Mouse (Mus musculus): Measurements from ENCODE around the gene Aig1. TPM values are rescaled to one million over a fixed set of nuclear protein-coding genes. Genes with fewer than 3 reads are reported as not detected.

Aig1 gene
- not detected in 2 replicates for total RNA-seq (2012; rRNA removed)
- polyA plus RNA-seq (2012; ENCODE audit: insufficient read depth in 1 of 2, insufficient read length in 2 of 2, low read depth in 1 of 2, low replicate concordance in 2 of 2, missing spikeins in 1 of 2) = under 1 TPM in 1 of 2 experiments, not detected in 1; 0.13 TPM

GRCm38 (mm10) chr10:13868371-13869321 is at the start of gene Aig1:
TSS of gene Aig1 (minus strand) at chr10:13868980.
- no peak within 1 kb of the TSS for H3K4me3 ChIP-seq (ENCODE audit: control insufficient read depth in 1 of 2, insufficient read depth in 1 of 2, low read depth in 2 of 2, low read length in 2 of 2)
- H3K79me2 ChIP-seq (ENCODE audit: control insufficient read depth, insufficient read depth, low read length, poor library complexity) = no peaks in the 10 kb centered on the region
- no peak within 1 kb of the TSS for H3K27ac ChIP-seq (ENCODE audit: control insufficient read depth, low read depth, low read length)
- no peaks in the 10 kb centered on the region for H3K9me3 ChIP-seq (replicated peaks; ENCODE audit: insufficient read depth, low read length)
- no peaks in the 10 kb centered on the region for H3K4me1 ChIP-seq (ENCODE audit: control insufficient read depth in 1 of 2, insufficient read depth in 2 of 2, low read length in 2 of 2)
- TF ChIP-seq ZC3H11A (IDR thresholded peaks at IDR 0.05; ENCODE audit: low read depth, low read length) (no peak), ZNF384 (IDR thresholded peaks at IDR 0.05; ENCODE audit: low read depth, low read length) (no peak), CTCF (IDR thresholded peaks at IDR 0.05 in 2 of 3, conservative IDR thresholded peaks at IDR 0.05 in 1 of 3; ENCODE audit: control insufficient read depth in 1 of 3, insufficient read depth in 1 of 3, low read depth in 2 of 3, low read length in 3 of 3, poor library complexity in 1 of 3, severe bottlenecking in 1 of 3) (no peak), TCF12 (IDR thresholded peaks at IDR 0.05; ENCODE audit: low read depth, low read length) (no peak), USF2 (IDR thresholded peaks at IDR 0.05; ENCODE audit: borderline replicate concordance in 1 of 2, insufficient read depth in 1 of 2, low read depth in 1 of 2, low read length in 2 of 2) (no peak), RCOR1 (IDR thresholded peaks at IDR 0.05; ENCODE audit: low read depth, low read length) (no peak), KAT2A (conservative IDR thresholded peaks at IDR 0.05; ENCODE audit: low read depth, low read length) (no peak), JUND (IDR thresholded peaks at IDR 0.05; ENCODE audit: low read depth, low read length) (no peak), ZKSCAN1 (IDR thresholded peaks at IDR 0.05; ENCODE audit: low read depth, low read length) (no peak)
- H3K9ac ChIP-seq (ENCODE audit: control insufficient read depth, low read depth, low read length, poor library complexity, severe bottlenecking) = no peak within 1 kb of the TSS
- DNase-seq (ENCODE audit: low read depth, low spot score) = no peak
- no peaks in the 10 kb centered on the region for H3K27me3 ChIP-seq (ENCODE audit: control insufficient read depth in 1 of 2, insufficient read depth in 2 of 2, low read length in 2 of 2)
- no peaks in the 10 kb centered on the region for H3K36me3 ChIP-seq (ENCODE audit: control insufficient read depth in 1 of 2, insufficient read depth in 2 of 2, low read length in 2 of 2)

- DNase-seq (ENCODE audit: low read depth, low spot score) = no peak
- H3K27me3 ChIP-seq (ENCODE audit: control insufficient read depth in 1 of 2, insufficient read depth in 2 of 2, low read length in 2 of 2) = no peaks in the 10 kb centered on the region
- H3K36me3 ChIP-seq (ENCODE audit: control insufficient read depth in 1 of 2, insufficient read depth in 2 of 2, low read length in 2 of 2) = no peaks in the 10 kb centered on the region
These were observed 48.0 kb upstream of the Aig1 start for GRCm38 (mm10) chr10:13916645-13917342.

More at GRCm38 (mm10) chr10:13916645-13917342, 48.0 kb upstream of the Aig1 start:
- no peaks in the 10 kb centered on the region for H3K79me2 ChIP-seq (ENCODE audit: control insufficient read depth, insufficient read depth, low read length, poor library complexity)
- no peaks in the 10 kb centered on the region for H3K4me1 ChIP-seq (ENCODE audit: control insufficient read depth in 1 of 2, insufficient read depth in 2 of 2, low read length in 2 of 2)
- H3K4me3 ChIP-seq (ENCODE audit: control insufficient read depth in 1 of 2, insufficient read depth in 1 of 2, low read depth in 2 of 2, low read length in 2 of 2) = no peak overlapping the region
- no peak overlapping the region for H3K9ac ChIP-seq (ENCODE audit: control insufficient read depth, low read depth, low read length, poor library complexity, severe bottlenecking)
- H3K9me3 ChIP-seq (replicated peaks; ENCODE audit: insufficient read depth, low read length) = no peaks in the 10 kb centered on the region
- TF ChIP-seq E2F4 (IDR thresholded peaks at IDR 0.05; ENCODE audit: borderline replicate concordance, low read depth, low read length) (no peak), MEF2A (IDR thresholded peaks at IDR 0.05; ENCODE audit: extremely low read depth, insufficient replicate concordance, low read depth, low read length, poor library complexity, severe bottlenecking) (no peak), POLR2A (IDR thresholded peaks at IDR 0.05; ENCODE audit: control insufficient read depth in 1 of 2, insufficient read depth in 1 of 2, low read depth in 1 of 2, low read length in 2 of 2, poor library complexity in 1 of 2) (no peak), HCFC1 (IDR thresholded peaks at IDR 0.05; ENCODE audit: low read depth, low read length) (no peak), NELFE (IDR thresholded peaks at IDR 0.05; ENCODE audit: low read depth, low read length) (no peak), BHLHE40 (IDR thresholded peaks at IDR 0.05; ENCODE audit: borderline replicate concordance, low read depth, low read length) (no peak), CHD1 (IDR thresholded peaks at IDR 0.05; ENCODE audit: low read depth, low read length) (no peak)
- no peak overlapping the region for H3K27ac ChIP-seq (ENCODE audit: control insufficient read depth, low read depth, low read length)
